Mouse (Mus musculus) liver, embryonic 13.5 days (tissue): ENCODE measurements around the gene Slc6a9. TPM values are rescaled to one million over a fixed set of nuclear protein-coding genes. Genes with fewer than 3 reads are reported as not detected.
A peak's percentile ranks its signal among the peaks of the same experiment; 100 is the strongest.

Source experiments
- ATAC-seq: fragments of 200-750 bp; cut with Nextera tagmentation; 2 replicates; pipeline ENCODE4 v1.8.0; 2017; ENCODE audit warnings: low read depth, mild to moderate bottlenecking, moderate number of reproducible peaks, moderate library complexity
- DNase-seq: peaks from one replicate; pipeline ENCODE4 v3.0.0; 2022
- H3K27ac ChIP-seq: fragments of 300-500 bp; sonication (generic); 2 replicates; pipeline ENCODE4 v1.5.1; 2015; ENCODE audit warnings: moderate library complexity, mild to moderate bottlenecking, inconsistent platforms
- H3K27me3 ChIP-seq: fragments of 300-500 bp; sonication (generic); 2 replicates; pipeline ENCODE4 v1.6.1; 2015; ENCODE audit warnings: mild to moderate bottlenecking, inconsistent platforms
- H3K36me3 ChIP-seq: fragments of 300-500 bp; sonication (generic); 2 replicates; pipeline ENCODE4 v1.6.1; 2015; ENCODE audit warnings: mild to moderate bottlenecking, inconsistent platforms
- H3K4me1 ChIP-seq: fragments of 300-500 bp; sonication (generic); replicated peaks from 2 replicates; pipeline ENCODE4 v1.6.1; 2015; ENCODE audit warnings: inconsistent platforms
- H3K4me2 ChIP-seq: fragments of 300-500 bp; sonication (generic); 2 replicates; pipeline ENCODE4 v1.6.1; 2015; ENCODE audit warnings: inconsistent platforms, mild to moderate bottlenecking, moderate library complexity
- H3K4me3 ChIP-seq: fragments of 300-500 bp; sonication (generic); replicated peaks from 2 replicates; pipeline ENCODE4 v1.5.1; 2015; ENCODE audit warnings: mild to moderate bottlenecking, inconsistent platforms
- H3K9ac ChIP-seq: fragments of 300-500 bp; sonication (generic); 2 replicates; pipeline ENCODE4 v1.6.1; 2015; ENCODE audit warnings: mild to moderate bottlenecking, inconsistent platforms
- H3K9me3 ChIP-seq: fragments of 300-500 bp; sonication (generic); replicated peaks from 2 replicates; pipeline ENCODE4 v1.6.1; 2016; ENCODE audit warnings: inconsistent platforms
- WGBS: fragments of 180-500 bp; shearing (Covaris S2); methylation state at CpG from one replicate; pipeline ENCODE4 v1.1.7; 2015; ENCODE audit not compliant: insufficient replicate concordance; 5-methylcytosine and 5-hydroxymethylcytosine counted together
- polyA plus RNA-seq: library from polyadenylated mRNA; unstranded; fragments of >200 nt; fragmentation: Nextera tagmentation; extraction: Ambion mirVana; gene quantifications from 2 replicates; pipeline ENCODE4 v1.2.1, GENCODE M21; 2015

The Slc6a9 gene
- polyA plus RNA-seq, 1 experiment from 2014 or later: 45.2 TPM

GRCm38 (mm10) chr4:117840821-117841220, 6.5 kb downstream of the Slc6a9 start:
- Histone ChIP-seq H3K9ac (no peak overlapping the region), H3K4me2 (no peak overlapping the region), H3K4me3 (no peak overlapping the region), H3K27ac (peak overlapping the region; percentile 56), H3K27me3 (no peaks in the 10 kb centered on the region), H3K36me3 (peaks cover 89% of the 10 kb centered on the region), H3K9me3 (no peaks in the 10 kb centered on the region), H3K4me1 (peaks cover 60% of the 10 kb centered on the region)
- ATAC-seq (no peak), DNase-seq (no peak)
- 91% methylated on average over 5 of the region's 5 CpGs for WGBS

DNA sequence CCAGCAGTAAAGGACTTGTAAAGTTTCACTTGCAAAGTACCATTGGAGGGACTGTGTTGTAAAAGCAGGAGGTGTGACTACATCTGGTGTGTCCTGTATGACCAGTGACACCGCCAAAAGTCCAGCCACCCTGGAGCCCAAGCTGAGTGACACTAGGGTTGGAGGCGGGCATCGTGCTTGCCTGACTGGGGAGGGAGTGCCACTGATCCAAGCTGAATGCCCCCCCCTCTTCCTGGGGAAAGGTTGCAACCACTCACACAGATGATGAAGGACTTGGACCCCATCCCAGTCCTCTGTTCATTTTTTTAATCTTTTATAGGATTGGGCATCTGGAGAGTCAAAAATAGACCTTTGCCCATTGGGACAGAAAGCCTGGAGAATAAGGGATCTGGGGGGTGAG, 7.3 kb downstream of the Slc6a9 start:
- H3K36me3 ChIP-seq: peaks cover 97% of the 10 kb centered on the region
- DNase-seq: no peak
- 85% methylated on average over 3 of the region's 3 CpGs for WGBS
- no peak overlapping the region for H3K4me3 ChIP-seq
- no peak for ATAC-seq
- H3K9ac ChIP-seq: no peak overlapping the region
- no peaks in the 10 kb centered on the region for H3K27me3 ChIP-seq
- peak overlapping the region; percentile 48 for H3K27ac ChIP-seq
- H3K4me2 ChIP-seq: no peak overlapping the region
- H3K9me3 ChIP-seq: no peaks in the 10 kb centered on the region
- H3K4me1 ChIP-seq: peaks cover 63% of the 10 kb centered on the region

GRCm38 (mm10) chr4:117843101-117843500, 8.8 kb downstream of the Slc6a9 start:
- Histone ChIP-seq H3K4me1 (peaks cover 62% of the 10 kb centered on the region), H3K27ac (no peak overlapping the region), H3K9me3 (no peaks in the 10 kb centered on the region), H3K36me3 (peaks cover 99% of the 10 kb centered on the region), H3K4me3 (no peak overlapping the region), H3K9ac (no peak overlapping the region), H3K4me2 (no peak overlapping the region), H3K27me3 (no peaks in the 10 kb centered on the region)
- WGBS: 89% methylated on average over 5 of the region's 5 CpGs
- ATAC-seq: no peak
- DNase-seq: no peak

- Histone ChIP-seq H3K36me3 (peaks cover 99% of the 10 kb centered on the region), H3K4me2 (no peak overlapping the region), H3K4me1 (peaks cover 54% of the 10 kb centered on the region), H3K27me3 (no peaks in the 10 kb centered on the region), H3K9ac (no peak overlapping the region), H3K4me3 (no peak overlapping the region), H3K27ac (no peak overlapping the region), H3K9me3 (no peaks in the 10 kb centered on the region)
- DNase-seq: no peak
- no peak for ATAC-seq
- 92% methylated on average over 5 of the region's 5 CpGs for WGBS
These were observed 10.2 kb downstream of the Slc6a9 start for GRCm38 (mm10) chr4:117844467-117844866.

DNA sequence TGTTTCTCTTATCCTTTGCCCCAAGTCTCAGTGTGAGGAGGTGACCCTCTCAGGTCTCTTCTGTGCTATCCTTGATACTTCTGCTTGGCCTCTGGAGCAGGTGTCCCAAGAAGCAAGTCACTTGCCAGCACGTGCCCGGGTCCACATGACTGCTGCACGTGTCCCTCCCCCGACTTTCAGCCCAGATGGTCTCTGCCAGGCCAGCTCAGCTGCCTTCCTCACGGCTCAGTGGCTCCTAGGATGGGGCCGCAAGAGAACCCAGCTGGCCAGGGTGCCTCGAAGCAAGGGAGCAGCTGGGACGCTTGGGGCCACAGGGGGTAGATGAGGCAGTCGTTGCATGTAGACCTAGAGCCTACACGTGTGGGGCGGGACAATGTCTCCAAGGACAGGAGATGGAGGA, 11.0 kb downstream of the Slc6a9 start:
- no peak for DNase-seq
- WGBS: 87% methylated on average over 11 of the region's 11 CpGs
- Histone ChIP-seq H3K9me3 (no peaks in the 10 kb centered on the region), H3K4me1 (peaks cover 46% of the 10 kb centered on the region), H3K27me3 (no peaks in the 10 kb centered on the region), H3K4me2 (no peak overlapping the region), H3K4me3 (no peak overlapping the region), H3K36me3 (peaks cover 99% of the 10 kb centered on the region), H3K9ac (no peak overlapping the region), H3K27ac (no peak overlapping the region)
- no peak for ATAC-seq

- WGBS: 97% methylated on average over 4 of the region's 4 CpGs
- ATAC-seq (no peak), DNase-seq (no peak)
- Histone ChIP-seq H3K4me1 (peaks cover 45% of the 10 kb centered on the region), H3K27ac (no peak overlapping the region), H3K9ac (no peak overlapping the region), H3K9me3 (no peaks in the 10 kb centered on the region), H3K4me2 (no peak overlapping the region), H3K36me3 (peaks cover 99% of the 10 kb centered on the region), H3K27me3 (no peaks in the 10 kb centered on the region), H3K4me3 (no peak overlapping the region)
These were observed 12.0 kb downstream of the Slc6a9 start for GRCm38 (mm10) chr4:117846261-117846660.

GRCm38 (mm10) chr4:117847011-117847410, 12.7 kb downstream of the Slc6a9 start:
- no peak for ATAC-seq
- Histone ChIP-seq H3K4me1 (peaks cover 44% of the 10 kb centered on the region), H3K27me3 (no peaks in the 10 kb centered on the region), H3K9me3 (no peaks in the 10 kb centered on the region), H3K36me3 (peaks cover 99% of the 10 kb centered on the region), H3K4me2 (no peak overlapping the region), H3K9ac (no peak overlapping the region), H3K4me3 (no peak overlapping the region), H3K27ac (peak overlapping the region; percentile 44; the same call in 1 of the 2 replicates)
- WGBS: 87% methylated on average over 2 of the region's 2 CpGs
- no peak for DNase-seq

DNA sequence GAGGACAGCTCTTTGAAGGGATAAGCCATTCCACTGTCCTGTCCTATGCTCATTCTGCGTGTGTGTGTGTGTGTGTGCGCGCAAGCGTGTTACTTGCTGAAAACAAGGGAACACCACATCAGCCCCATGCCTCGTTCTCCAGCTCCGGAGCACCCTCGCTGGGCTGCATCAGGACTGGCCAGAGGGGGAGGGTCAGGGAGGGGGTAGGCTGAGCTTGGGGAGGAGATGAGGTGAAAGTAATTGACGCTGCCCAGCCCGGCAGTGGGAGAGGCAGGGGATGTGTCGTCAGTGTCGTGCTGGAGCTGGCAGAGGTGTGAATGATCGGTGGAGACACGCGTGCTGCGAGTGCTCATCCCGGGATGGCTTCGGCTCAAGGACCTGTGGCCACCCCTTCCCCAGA, 14.8 kb downstream of the Slc6a9 start:
- no peak overlapping the region for H3K4me2 ChIP-seq
- no peak overlapping the region; the same call in 1 of the 2 replicates for H3K9ac ChIP-seq
- no peak for ATAC-seq
- peaks cover 58% of the 10 kb centered on the region for H3K4me1 ChIP-seq
- no peaks in the 10 kb centered on the region for H3K9me3 ChIP-seq
- H3K27ac ChIP-seq: no peak overlapping the region
- WGBS: 70% methylated on average over 17 of the region's 17 CpGs
- H3K27me3 ChIP-seq: no peaks in the 10 kb centered on the region
- DNase-seq: no peak
- H3K36me3 ChIP-seq: peaks cover 100% of the 10 kb centered on the region
- no peak overlapping the region for H3K4me3 ChIP-seq

GRCm38 (mm10) chr4:117849506-117849905, 15.2 kb downstream of the Slc6a9 start:
- H3K27ac ChIP-seq: no peak overlapping the region

DNA sequence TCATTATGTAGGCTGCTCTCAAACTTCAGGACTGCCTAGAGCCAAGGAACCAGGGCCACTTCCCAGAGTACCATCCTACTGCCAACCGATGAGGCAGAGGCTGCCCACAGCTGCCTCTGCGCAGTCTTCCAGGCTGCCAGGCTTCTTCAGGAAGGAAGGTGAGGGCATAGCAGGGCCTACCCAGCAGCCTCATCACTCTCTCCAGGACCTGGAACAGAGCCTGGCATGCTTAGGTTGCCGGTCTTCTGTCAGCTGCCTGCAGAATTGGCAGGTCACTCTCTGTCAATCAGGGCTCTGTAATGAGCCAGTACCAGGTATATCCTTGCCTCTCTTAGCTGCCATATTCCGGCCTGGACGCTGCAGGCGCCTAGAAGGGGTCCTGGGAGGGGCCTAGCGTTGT, 15.9 kb downstream of the Slc6a9 start:
- DNase-seq: no peak
- peaks cover 100% of the 10 kb centered on the region for H3K36me3 ChIP-seq
- 89% methylated on average over 7 of the region's 7 CpGs for WGBS
- ATAC-seq: no peak
- no peak overlapping the region for H3K4me2 ChIP-seq
- peak overlapping the region; percentile 41; the same call in 1 of the 2 replicates for H3K27ac ChIP-seq
- peaks cover 62% of the 10 kb centered on the region for H3K4me1 ChIP-seq
- no peaks in the 10 kb centered on the region for H3K27me3 ChIP-seq
- H3K4me3 ChIP-seq: no peak overlapping the region
- no peak overlapping the region for H3K9ac ChIP-seq
- no peaks in the 10 kb centered on the region for H3K9me3 ChIP-seq

More at GRCm38 (mm10) chr4:117849506-117849905, 15.2 kb downstream of the Slc6a9 start:
- no peaks in the 10 kb centered on the region for H3K27me3 ChIP-seq
- H3K4me2 ChIP-seq: no peak overlapping the region
- H3K4me3 ChIP-seq: no peak overlapping the region
- DNase-seq (no peak), ATAC-seq (no peak)
- WGBS: 81% methylated on average over 5 of the region's 5 CpGs
- H3K9me3 ChIP-seq: no peaks in the 10 kb centered on the region
- no peak overlapping the region; the same call in 1 of the 2 replicates for H3K9ac ChIP-seq
- H3K36me3 ChIP-seq: peaks cover 100% of the 10 kb centered on the region
- H3K4me1 ChIP-seq: peaks cover 60% of the 10 kb centered on the region

- Histone ChIP-seq H3K36me3 (peaks cover 100% of the 10 kb centered on the region), H3K27me3 (no peaks in the 10 kb centered on the region), H3K27ac (0 out of 2 replicates have a peak overlapping the region, but pooled peaks have one; percentile 10), H3K4me3 (no peak overlapping the region), H3K4me1 (peaks cover 64% of the 10 kb centered on the region), H3K4me2 (no peak overlapping the region), H3K9ac (no peak overlapping the region), H3K9me3 (no peaks in the 10 kb centered on the region)
- DNase-seq (no peak), ATAC-seq (no peak)
- WGBS: 79% methylated on average over 7 of the region's 7 CpGs
These were observed 16.6 kb downstream of the Slc6a9 start for GRCm38 (mm10) chr4:117850871-117851270.

- no peak for ATAC-seq
- no peaks in the 10 kb centered on the region for H3K27me3 ChIP-seq
- peaks cover 64% of the 10 kb centered on the region for H3K4me1 ChIP-seq
- no peaks in the 10 kb centered on the region for H3K9me3 ChIP-seq
- WGBS: 92% methylated on average over 10 of the region's 10 CpGs
- H3K4me2 ChIP-seq: no peak overlapping the region
- no peak overlapping the region for H3K4me3 ChIP-seq
- no peak for DNase-seq
- H3K27ac ChIP-seq: no peak overlapping the region
- peaks cover 100% of the 10 kb centered on the region for H3K36me3 ChIP-seq
- H3K9ac ChIP-seq: no peak overlapping the region
These were observed 18.0 kb downstream of the Slc6a9 start for GRCm38 (mm10) chr4:117852152-117852868.
